Mouse (Mus musculus) brain, embryonic 18.5 days (tissue): ENCODE data around the gene Sorl1.

Source experiments
- DNase-seq: peaks from one replicate; pipeline ENCODE4 v3.0.0-alpha.2; 2012; ENCODE audit warnings: low read depth, low spot score

The Sorl1 gene

DNA sequence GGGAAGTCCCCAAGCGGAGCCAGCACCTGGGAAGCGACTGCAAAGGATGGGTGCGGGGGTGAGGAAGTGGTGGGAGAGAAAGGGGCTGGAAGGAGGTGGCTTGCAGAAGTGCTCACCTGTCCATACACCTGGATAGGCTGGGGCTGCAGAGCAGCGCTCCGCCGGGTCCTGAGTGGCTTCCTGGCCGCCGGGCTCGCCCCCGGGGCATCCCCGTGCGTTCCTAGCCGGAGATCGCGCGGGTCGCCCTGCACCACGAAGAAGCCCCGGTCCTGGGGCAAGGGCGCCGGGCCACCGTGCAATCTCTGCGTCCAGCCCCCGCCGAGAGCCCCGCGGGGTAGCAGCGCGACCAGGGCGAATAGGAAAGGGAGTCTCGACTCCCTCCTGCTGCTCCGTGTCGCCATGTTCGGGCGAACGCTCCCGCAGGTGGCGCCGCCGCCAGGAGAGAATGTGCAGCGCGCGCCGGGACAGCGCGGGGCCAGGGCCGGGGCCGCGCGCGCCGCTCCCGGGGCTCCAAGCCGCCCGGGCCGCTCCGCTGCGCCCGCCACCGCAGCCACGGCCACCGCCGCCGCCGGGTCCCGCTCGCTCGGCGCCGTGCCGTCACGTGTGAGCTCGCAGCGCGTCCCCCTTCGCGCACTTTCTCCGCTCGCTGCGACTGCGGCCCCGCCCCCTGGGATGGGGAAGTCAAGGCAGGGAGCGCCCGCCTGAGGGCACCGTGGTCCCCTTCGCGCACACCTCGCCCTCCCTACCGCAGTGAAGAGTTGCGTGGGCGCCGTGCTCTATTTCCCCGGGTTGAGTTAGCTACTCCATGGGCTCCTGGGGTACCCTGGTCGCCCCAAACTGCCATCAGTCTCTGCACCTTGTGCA is at the start of gene Sorl1:
Sorl1 (minus strand) TSS at position 585 of the 864 bp plus-strand sequence.
- DNase-seq, result no peak

DNA sequence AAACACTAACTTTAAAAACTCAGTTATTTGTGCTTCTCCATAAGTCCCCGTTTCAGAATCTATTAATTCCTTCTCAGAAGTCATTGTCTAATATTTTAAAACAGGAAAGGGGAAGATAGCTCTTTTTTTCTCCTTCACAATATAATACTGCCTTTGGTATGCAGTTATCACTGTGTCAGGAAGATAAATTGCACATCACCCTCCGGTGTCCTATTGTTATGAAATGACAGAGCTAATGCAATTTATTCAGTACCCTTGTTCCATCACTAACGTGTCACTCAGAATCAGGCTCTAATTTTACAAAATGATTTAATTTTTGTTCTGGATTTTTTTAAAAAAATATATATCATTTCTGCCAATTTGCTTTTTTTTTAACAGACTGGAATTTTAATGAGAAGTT is 49.7 kb upstream of the Sorl1 start:
- DNase-seq, result no peak

DNA sequence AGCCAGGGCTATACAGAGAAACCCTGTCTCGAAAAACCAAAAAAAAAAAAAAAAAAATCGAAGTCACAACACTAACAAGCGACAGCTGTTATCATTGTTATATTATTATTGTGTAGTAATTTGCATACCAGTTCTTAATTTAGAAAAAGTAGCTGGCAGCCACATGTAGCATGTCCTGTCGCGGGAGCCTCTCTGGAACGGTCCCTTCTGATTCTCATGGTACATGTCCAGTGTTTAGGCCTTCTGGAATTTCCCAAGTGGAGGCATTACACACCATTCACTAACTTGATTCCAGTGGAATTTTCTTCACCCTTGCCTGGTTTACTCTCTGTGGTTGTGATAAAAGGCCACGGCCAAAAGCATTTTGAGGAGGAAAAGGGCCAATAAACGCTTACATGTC is 45.4 kb upstream of the Sorl1 start:
- DNase-seq, result no peak

DNA sequence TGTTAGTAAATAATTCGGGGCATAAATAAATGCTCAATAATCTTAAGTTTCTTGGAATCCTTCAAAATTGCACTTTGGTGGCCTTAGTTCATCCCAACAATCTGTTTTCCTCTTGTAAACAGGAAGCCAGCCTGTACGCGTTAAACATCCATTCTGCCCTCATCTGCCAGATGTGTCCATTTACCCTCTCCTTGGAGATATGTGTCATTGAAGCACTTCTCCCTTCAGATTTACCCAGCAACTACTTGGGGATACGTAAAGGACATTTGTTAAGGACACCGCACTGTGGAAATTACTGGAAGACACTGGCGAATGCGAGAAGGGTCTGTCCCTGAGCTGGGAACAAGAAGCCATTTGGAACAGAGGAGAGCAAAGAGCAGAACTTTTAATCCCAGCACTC is 44.9 kb upstream of the Sorl1 start:
- no peak for DNase-seq

DNA sequence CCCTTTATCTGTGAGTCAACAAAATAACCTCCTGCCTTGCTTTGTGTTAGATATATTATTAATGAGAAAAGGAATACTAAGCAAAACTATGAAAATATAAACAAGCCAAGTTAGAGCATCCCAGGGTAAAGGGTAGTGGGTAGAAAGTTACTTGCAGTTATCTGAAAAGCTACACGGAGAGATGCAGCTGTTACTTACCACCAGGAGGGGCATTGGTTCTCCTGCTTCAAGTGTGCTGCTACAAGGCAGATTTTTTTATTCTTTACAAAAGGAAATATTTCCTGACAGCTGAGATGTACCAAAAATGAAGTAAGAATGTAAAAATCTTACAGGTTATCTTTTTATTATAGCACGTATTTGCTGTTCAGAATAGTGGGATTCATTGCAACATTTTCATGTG is 40.8 kb upstream of the Sorl1 start:
- no peak for DNase-seq

DNA sequence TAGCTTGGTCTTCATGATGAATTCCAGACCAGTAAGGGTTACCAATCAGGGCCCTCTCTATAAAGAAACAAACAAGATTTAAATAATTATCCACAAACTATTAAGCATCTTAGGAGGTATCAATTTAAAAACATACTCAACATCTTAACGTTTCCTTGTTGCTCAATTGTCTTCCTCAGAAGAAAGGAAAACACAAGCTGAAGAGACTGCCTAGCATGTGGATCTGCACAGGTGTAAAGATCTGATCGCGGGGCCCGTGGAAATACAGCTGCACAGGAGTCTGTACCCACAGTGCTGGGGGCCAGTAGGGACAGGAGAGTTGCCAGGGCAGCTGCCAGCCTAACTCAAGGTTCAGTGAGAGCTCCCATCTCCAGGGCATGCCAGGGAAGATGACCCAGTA is 38.9 kb upstream of the Sorl1 start:
- DNase-seq, result no peak

DNA sequence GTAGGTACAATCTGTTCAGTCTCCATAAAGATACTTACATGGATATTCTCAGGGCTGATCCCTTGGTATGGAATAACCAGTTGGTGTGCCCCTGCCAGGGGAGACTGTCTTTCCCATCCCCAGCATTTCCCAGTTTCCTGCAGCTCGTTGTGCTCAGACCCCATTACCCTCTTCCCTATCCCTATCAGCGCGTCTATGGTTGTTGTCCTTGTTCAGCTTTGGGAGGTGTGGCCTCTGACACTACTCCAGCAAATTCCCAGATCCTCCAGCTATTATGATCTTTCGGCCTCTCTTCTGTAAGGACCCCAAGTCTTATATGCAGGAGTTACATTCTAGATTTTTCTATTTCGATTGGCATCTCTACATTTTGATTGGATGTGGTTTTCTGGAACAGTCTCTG is 35.3 kb upstream of the Sorl1 start:
- DNase-seq, result no peak

DNA sequence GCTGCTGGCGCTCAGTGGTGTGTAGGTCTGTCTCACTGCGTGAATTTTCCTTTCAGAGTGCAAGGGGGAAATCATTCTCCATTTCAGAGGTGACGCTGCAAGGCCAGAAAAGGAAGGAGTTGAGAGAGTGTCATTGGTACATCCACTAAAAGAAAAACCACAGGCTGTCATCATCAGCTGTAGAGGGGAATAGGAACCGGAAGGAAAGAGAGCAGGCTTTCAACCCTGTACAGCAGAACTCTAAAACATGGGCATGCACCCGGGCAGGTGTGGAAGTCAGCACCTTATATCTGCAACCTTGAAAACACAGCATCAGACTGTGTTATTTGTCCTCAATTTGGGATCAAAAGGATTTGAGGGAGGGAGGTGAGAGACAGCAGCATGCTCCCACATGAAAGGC is 34.6 kb upstream of the Sorl1 start:
- DNase-seq, result no peak

DNA sequence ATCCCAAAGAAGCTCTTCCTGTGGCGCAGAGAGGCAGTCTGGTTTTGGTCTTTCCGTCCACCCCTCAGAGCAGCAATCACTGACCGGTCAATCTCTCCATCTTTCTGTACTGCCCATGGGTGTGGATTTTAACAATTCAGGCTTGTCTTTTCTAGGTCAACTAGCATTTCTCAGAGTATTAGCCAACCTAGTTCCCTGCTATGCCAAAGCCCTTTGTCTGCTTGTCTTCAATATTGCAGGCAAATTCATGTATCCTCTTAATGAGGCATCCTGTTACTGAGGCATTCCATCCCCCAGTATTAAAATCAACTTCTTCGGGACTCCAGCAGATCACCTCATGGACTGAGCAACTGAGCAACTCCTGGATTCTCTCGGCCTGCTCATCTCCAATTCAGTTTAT is 33.9 kb upstream of the Sorl1 start:
- DNase-seq, result no peak

DNA sequence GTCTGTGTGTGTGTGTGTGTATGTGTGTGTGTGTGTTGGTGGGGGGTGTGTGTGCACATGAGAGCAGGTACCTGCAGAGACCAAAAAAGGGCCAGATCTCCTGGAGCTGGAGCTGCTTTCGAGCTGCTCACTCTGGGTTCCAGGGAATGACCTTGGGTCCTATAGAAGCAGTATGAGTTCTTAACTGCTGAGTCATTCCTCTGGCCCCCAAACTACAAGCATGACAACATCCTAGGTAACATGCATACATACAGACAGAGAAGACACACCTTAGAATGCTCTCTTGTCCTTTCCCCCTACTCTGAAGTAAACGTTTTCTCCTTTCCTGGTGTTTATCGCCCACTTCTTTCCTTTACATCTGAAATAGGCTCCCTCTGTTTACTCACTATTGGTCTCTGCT is 32.5 kb upstream of the Sorl1 start:
- DNase-seq, result no peak

DNA sequence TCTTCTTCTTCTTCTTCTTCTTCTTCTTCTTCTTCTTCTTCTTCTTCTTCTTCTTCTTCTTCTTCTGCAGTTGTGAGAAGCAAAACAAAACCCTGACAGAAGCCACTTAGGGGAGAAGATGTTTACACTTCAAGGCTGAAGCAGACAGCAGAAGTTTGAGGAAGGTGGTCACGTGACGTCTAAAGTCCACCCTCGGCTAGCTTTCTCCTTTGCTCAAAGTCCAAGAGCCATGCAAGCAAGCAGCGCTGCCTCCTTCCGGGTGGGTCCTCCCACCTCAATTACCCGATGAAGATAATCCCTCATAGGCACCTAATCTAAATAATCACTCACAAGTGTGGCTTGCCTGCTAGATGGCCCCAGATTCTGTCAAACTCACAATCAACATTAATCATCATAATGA is 30.6 kb upstream of the Sorl1 start:
- DNase-seq, result no peak

DNA sequence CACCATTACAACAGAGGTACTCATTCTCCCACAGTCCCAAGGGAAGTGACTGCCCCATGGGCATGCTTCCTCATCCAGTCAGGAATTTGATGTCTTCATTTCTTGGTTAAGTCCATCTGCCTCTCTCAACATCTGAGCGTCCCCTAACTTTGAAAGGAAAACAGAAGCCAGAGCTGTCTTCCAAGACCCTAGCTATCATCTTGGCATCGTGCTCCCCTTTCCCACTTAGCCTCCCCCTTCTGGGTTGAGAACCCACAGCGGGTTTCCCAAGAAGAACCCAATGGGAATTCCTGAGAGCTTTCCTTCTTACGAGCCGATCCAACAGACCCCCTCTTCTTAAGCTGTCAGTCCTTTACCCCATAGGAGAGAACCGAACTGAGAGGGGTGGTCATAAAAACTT is 24.7 kb upstream of the Sorl1 start:
- DNase-seq, result no peak

DNA sequence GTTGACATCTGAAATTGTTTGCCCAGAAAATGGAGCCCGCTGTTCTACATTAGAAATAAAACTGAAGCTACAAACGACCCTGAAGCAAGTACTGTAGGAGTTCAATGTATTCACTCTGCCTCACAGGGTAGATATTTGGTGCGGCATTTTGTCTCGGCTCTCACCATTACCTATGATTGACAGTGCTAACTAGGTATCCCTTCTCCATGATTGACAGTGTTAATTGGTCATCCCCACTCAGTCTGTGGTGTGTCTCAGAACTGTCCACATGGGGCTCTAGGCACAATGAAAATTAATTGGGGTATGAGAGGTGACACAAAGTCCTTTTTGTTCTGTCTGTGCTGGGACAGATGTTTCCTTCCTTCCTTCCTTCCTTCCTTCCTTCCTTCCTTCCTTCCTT is 23.9 kb upstream of the Sorl1 start:
- DNase-seq, result no peak

DNA sequence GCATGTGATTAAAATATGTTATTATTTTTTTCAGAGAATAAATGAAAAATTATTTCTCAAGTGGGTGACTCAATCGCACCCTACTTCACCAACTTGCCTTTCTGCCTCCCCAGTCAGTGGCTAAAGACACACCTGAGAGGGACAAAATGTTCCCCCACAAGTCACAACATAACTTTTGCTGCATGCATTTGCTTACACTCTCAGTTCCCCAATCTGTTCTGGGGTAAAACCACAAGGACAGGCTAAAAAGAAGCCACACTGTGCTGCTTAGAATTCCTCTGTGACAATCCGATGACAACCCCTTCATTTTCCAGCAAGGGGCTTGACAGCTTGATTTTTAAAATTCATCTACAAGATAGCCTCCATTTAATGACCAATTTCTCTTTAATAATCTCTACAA is 22.4 kb upstream of the Sorl1 start:
- no peak for DNase-seq

DNA sequence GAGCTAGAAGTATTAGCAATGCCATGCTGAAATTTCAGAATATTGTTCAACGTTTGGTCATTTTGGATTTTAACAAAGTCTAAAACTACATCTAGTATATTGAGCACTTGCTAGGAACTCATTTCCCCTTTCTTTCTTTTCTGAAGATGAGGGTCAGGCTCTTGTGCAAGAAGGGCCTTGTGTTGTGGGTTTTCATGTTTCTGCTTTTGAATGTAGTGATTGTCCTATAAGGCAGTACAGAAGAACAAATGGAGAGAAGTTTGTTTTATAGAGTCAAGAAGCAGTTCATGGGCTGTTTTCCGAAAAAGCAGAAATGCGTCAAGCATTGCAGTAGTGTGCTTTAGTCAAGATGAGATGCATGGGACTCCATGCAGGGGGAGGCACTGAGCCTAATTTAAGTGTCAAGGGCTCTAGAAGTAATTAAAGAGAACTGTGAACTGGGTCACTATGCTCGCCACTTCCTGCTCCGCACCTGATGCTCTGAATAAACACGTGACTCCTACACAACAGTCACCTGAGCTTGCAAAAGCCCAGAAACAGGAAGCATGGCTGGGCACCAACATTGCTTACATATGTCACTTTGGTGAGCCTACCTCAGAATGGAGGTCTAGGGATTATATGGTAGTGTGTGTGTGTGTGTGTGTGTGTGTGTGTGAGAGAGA is 17.6 kb upstream of the Sorl1 start:
- no peak for DNase-seq

DNA sequence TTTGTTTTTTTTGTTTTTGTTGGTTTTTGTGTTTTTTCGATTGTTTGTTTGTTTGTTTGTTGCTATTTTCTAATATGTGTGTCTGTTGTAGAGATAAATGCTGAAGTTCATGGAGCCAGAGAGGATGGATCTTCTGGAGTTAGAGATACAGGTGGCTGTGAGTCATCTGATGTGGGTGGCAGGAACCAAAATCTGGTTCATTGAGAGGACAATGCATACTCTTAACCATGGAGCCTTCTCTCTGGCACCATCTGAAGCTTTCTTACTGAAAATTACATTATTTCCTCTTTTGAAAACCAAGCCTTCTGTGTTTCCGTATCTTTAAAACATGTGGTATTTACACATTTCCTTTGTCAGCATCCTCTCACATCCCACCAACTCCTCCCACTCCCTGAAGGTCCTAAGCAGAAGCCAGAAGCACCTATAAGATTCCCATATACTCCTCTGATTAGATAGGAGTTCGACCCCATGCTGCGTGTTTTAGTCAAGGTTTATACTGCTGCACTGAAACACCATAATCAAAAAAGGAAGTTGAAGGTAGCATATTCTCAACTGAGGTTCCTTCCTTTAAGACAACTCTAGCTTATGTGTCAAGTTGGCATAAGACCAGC is 14.3 kb upstream of the Sorl1 start:
- DNase-seq, result no peak

DNA sequence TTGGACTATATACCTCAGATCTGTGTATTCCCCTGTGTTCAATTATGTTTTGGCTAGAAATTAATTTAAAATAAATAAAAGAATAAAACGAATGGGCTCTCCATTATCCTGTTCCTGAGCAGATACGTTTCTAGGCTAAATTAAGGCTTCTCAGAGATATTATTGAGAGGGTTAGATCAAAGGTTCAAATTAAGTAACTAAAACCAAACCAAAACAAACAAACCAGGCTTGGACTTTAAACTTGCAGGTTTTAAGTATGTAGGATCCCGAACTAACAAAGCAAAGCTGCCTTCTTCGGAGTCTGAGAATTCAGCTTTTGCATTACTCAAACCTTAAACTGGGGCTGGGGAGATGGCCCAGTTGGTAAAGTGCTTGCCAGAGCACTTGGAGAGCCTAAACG is 13.5 kb upstream of the Sorl1 start:
- no peak for DNase-seq

DNA sequence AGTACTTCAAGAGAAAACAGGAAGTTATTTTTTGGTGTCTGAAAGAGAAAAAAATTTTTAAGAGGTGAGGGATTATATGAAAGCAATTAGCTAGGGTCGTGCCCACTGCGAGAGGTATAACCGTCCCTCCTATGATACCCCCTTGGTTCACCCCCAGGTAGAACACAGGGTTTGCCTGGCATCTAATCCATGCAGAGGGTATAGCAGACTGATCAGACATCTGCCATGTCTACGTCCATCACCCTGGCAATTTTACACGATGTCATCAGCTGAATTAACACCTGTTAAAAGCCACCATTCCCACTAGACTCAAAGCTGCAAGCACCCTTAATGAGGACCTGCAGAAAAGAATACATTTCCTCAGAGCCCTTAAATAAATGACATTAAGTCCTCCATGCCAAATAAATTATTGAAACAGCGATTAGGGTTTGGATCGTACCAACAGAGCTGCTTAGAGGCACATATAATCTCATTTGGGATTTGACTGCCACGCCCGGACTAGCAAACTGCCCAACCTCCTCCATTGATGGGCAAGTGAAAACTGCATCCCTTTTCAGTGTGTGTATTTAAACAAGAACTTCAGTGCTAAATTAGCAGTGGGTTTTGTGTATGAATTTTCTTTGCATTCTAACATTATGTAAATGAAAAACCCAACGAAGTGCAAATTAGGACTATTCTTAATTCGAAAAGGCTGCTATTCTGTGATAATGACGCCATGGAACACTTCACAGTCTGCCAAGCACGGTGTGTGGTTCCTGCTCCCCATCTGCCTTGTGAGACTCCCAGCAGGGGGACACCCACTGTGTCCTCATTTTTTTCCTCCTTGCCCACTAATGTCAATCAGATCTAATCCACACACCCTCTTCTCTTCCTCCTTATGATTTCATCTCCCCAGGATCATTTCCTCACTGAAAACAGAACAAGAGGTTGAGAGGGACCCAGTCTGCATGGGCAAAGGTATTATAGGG is 7.0 kb upstream of the Sorl1 start:
- no peak for DNase-seq

DNA sequence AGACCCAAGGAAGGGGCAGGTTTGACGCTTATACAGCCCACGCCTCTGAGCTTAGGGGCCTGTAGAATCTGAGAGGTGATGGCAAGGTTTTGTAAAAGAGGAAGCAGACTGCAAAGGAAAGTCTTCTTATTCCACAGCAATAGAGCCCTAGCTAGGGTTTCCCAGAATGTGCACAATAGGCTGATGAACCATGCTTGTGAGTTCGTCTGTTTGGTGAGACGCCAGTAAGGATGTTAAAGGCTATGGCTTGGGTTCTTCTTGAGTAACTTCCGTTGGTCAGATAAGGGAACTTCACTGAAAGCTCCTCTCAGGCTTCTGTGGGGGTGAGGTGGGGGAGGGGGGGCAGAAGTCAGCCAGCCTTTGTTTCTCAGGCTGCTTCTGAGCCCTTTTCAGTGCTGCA is 3.9 kb upstream of the Sorl1 start:
- no peak for DNase-seq

DNA sequence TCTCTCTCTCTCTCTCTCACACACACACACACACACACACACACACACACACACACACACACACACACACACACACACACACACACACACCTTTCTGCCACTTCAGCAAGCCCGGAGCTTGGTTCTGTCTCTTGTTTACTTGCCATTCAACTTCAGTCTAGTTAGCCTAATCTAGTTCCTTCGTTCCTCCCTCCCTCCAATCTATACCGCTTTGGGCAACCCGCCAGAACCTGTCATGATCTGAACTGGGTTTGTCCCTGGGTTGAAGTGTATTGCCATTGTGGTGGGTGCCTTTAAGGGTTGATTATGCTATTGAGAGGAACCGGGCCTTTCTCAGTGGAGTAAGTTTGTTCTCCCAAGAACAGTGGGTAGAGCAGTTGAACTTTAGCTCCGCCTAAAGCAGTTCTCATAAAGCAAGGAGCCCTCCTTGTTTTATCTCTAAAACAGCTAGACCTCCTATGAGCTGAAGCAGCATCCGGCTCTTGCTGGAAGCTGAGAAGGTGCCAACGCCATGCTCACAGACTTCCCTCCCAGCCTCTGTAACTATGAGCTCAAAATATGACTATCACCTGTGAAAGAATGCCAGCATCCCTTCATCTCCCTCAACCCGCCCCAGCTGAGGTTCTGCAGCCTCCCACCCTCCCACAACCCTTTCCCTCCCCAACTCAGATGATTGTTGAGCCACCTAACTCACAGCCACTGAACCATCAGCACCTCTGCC is 1.3 kb upstream of the Sorl1 start:
- DNase-seq, result no peak

DNA sequence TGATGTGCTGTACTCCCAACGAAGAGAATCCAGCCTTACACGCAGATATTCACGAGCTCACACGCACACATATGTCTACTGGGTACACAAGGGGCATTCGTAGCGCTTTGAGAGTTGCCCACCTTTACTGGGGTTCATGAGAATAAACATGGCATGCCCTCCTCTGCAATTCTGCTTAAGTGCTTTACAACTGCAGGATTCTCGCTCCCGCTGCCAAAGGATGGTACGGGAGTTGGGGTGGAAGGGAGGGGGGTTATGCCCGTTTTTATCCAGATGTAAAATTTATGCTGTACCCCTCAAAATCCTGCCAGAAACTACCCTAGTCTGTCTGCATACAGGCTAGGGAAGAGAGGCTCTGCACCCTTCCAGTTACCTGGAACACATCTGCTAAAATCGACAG is 893 bp downstream of the Sorl1 start:
- no peak for DNase-seq
